Mouse (Mus musculus) limb, embryonic 12.5 days (tissue): ENCODE data around the gene Prps2. TPM values are rescaled to one million over a fixed set of nuclear protein-coding genes. Genes with fewer than 3 reads are reported as not detected.

Source experiments
- ATAC-seq: fragments of 200-750 bp; cut with Nextera tagmentation; 2 replicates; pipeline ENCODE4 v1.8.0; 2017; ENCODE audit warnings: low read depth, moderate TSS enrichment; ENCODE audit not compliant: insufficient number of reproducible peaks, insufficient read depth, low FRiP score, low TSS enrichment
- H3K27ac ChIP-seq: fragments of 300-500 bp; sonication (generic); 2 replicates; pipeline ENCODE4 v1.5.1; 2016; ENCODE audit warnings: mild to moderate bottlenecking, moderate library complexity
- H3K27me3 ChIP-seq: fragments of 300-500 bp; sonication (generic); 2 replicates; pipeline ENCODE4 v1.6.1; 2016; ENCODE audit warnings: mild to moderate bottlenecking, moderate library complexity
- H3K36me3 ChIP-seq: fragments of 300-500 bp; sonication (generic); 2 replicates; pipeline ENCODE4 v1.6.1; 2016; ENCODE audit warnings: mild to moderate bottlenecking, moderate library complexity
- H3K4me1 ChIP-seq: fragments of 300-500 bp; sonication (generic); replicated peaks from 2 replicates; pipeline ENCODE4 v1.6.1; 2016
- H3K4me2 ChIP-seq: fragments of 300-500 bp; sonication (generic); 2 replicates; pipeline ENCODE4 v1.6.1; 2016; ENCODE audit warnings: mild to moderate bottlenecking, moderate library complexity
- H3K4me3 ChIP-seq: fragments of 300-500 bp; sonication (generic); replicated peaks from 2 replicates; pipeline ENCODE4 v1.5.1; 2016; ENCODE audit warnings: mild to moderate bottlenecking
- H3K9ac ChIP-seq: fragments of 300-500 bp; sonication (generic); replicated peaks from 2 replicates; pipeline ENCODE4 v1.6.1; 2016; ENCODE audit warnings: mild to moderate bottlenecking, moderate library complexity
- H3K9me3 ChIP-seq: fragments of 300-500 bp; sonication (generic); 2 replicates; pipeline ENCODE4 v1.6.1; 2016; ENCODE audit warnings: mild to moderate bottlenecking, moderate library complexity
- WGBS: fragments of 180-500 bp; shearing (Covaris S2); methylation state at CpG from one replicate; pipeline ENCODE4 v1.1.7; 2016; 5-methylcytosine and 5-hydroxymethylcytosine counted together
- polyA plus RNA-seq: library from polyadenylated mRNA; unstranded; fragments of >200 nt; fragmentation: Nextera tagmentation; extraction: Ambion mirVana; gene quantifications from 2 replicates; pipeline ENCODE4 v1.2.1, GENCODE M21; 2016

The Prps2 gene
- polyA plus RNA-seq, 1 experiment from 2014 or later, result 11.7 TPM

DNA sequence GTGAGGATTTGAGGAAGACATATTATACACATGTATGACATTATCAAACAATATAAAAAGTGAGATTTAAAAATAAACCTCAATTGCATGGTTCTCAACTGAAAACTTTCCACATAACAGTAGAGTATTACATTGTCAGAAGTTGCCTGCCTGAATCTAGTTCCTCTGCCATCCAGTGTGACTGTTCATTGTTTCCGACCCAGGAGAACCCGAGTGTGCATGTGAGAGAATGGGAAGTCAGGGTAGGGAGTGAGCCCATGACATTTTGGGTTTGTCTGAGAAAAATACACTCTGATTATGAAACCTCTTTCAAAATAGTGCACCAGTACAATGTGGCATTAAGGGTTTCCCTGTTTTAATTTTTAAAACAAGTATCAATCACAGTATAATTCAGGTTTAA, 28.9 kb downstream of the Prps2 start:
- Histone ChIP-seq H3K9me3 (no peaks in the 10 kb centered on the region), H3K9ac (no peak overlapping the region), H3K27ac (no peak overlapping the region), H3K4me3 (no peak overlapping the region), H3K4me1 (no peaks in the 10 kb centered on the region), H3K36me3 (no peaks in the 10 kb centered on the region), H3K4me2 (no peak overlapping the region), H3K27me3 (peaks cover 14% of the 10 kb centered on the region)
- ATAC-seq, result no peak
- 95% methylated on average over 2 of the region's 2 CpGs for WGBS

DNA sequence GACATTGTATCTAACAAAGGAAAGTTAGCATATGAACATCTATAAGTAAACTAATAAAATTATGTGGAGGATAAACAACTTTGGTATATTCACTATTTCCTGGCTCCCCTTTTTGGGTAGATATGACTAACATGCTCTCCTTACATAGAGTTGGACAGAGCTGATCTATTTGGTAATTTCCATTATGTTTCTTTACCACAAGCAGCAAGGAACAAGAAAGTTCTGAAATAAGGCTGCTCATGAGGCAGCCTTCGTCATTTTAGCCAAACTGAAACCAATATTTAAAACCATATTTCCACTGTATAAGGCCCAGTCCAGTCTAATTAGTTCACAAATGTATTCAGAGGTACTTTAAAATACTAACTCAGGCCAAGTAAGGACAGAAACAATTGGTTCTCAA, 36.1 kb downstream of the Prps2 start:
- no peak overlapping the region for H3K27ac ChIP-seq
- no peak overlapping the region for H3K4me3 ChIP-seq
- H3K9me3 ChIP-seq, result no peaks in the 10 kb centered on the region
- WGBS, result 76% methylated on average over 1 of the region's 1 CpGs
- H3K36me3 ChIP-seq, result no peaks in the 10 kb centered on the region
- no peak for ATAC-seq
- H3K9ac ChIP-seq, result no peak overlapping the region
- H3K27me3 ChIP-seq, result peaks cover 12% of the 10 kb centered on the region
- H3K4me2 ChIP-seq, result no peak overlapping the region
- no peaks in the 10 kb centered on the region for H3K4me1 ChIP-seq

DNA sequence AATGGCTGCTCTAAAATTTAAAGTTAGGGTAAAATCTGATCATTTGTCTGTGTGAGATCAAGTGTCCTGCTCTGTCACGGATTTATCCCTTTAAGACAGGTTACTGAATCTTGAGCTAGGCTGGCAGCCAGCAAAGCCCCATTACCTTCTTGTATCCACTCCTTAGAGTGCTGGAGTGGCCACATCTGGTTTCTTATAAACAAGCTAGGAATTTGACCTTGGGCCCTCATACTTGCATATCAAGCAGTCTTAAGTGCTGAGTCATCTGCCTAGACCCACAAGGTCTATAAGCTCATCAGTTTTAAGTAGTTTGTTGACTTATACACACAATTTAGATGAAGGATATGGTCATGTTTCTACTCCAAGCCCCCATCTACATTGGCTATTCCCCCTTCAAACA, 38.2 kb downstream of the Prps2 start:
- no peaks in the 10 kb centered on the region for H3K4me1 ChIP-seq
- 73% methylated on average over 1 of the region's 1 CpGs for WGBS
- no peak overlapping the region for H3K4me2 ChIP-seq
- H3K4me3 ChIP-seq, result no peak overlapping the region
- peaks cover 16% of the 10 kb centered on the region for H3K27me3 ChIP-seq
- H3K27ac ChIP-seq, result no peak overlapping the region
- ATAC-seq, result no peak
- H3K9ac ChIP-seq, result no peak overlapping the region
- H3K36me3 ChIP-seq, result no peaks in the 10 kb centered on the region
- H3K9me3 ChIP-seq, result no peaks in the 10 kb centered on the region

DNA sequence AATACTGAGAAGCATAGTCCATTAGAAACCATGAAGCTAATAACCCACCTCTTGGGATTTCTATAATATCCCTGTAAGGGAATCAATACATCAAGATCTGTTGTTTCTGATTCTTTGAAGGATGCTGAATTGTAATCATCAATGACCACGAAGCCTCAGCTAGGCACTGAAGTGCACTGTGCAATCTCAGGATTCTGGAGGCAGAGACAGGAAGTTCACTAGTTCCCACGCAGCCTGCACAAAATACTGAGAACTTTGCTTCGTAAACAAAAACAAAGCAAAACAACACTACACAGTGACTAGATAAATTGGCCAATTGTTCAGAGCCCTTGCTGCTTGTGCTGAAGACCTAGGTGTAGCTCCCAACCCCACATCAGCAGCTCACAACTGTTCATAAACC, 40.7 kb downstream of the Prps2 start:
- Histone ChIP-seq H3K4me2 (no peak overlapping the region), H3K4me1 (no peaks in the 10 kb centered on the region), H3K36me3 (no peaks in the 10 kb centered on the region), H3K9ac (no peak overlapping the region), H3K27me3 (peaks cover 16% of the 10 kb centered on the region), H3K9me3 (no peaks in the 10 kb centered on the region), H3K4me3 (no peak overlapping the region), H3K27ac (no peak overlapping the region)
- no peak for ATAC-seq
- 89% methylated on average over 3 of the region's 3 CpGs for WGBS

DNA sequence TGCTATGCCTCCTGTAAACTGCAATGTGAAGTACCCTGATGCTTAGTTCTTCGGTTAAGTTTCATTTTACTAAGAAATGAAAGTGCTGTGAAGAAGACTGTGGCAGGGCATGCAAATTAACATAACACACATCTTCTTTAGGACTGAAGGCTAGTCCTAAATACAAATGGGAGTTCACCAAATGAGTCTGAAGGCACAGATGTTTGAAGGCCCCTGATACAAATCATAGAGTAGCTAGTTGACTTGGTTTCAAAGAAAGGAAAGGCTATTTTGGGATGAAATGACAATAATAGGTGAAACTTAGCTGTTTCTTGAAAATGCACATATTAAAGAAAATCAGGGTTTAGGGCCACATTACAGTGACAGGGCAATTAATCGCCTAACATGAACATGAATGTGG, 42.4 kb downstream of the Prps2 start:
- H3K36me3 ChIP-seq, result no peaks in the 10 kb centered on the region
- H3K4me3 ChIP-seq, result no peak overlapping the region
- no peak overlapping the region for H3K27ac ChIP-seq
- no peak overlapping the region for H3K4me2 ChIP-seq
- no peaks in the 10 kb centered on the region for H3K9me3 ChIP-seq
- no peak for ATAC-seq
- H3K27me3 ChIP-seq, result peaks cover 14% of the 10 kb centered on the region
- 89% methylated on average over 2 of the region's 2 CpGs for WGBS
- H3K4me1 ChIP-seq, result no peaks in the 10 kb centered on the region
- no peak overlapping the region for H3K9ac ChIP-seq

DNA sequence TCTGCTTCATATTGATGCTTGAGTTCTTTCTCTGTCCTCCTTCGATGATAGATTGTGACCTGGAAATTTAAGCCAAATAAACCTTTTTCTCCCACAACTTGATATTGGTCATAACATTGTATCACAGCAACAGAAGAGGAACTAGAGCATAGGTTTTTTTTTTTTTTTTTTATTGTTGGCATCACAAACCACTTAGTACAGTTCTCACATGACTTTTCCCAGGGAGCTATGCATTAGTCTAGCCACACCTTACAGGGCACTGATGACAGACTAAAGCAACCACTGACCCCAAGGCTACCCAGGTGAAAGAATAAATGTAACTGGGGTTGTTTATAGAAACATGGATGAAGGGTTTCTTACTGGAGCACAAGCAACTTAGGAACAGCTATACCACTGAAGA, 44.6 kb downstream of the Prps2 start:
- H3K9ac ChIP-seq, result no peak overlapping the region
- H3K4me1 ChIP-seq, result no peaks in the 10 kb centered on the region
- H3K4me2 ChIP-seq, result no peak overlapping the region
- no peaks in the 10 kb centered on the region for H3K36me3 ChIP-seq
- peaks cover 4% of the 10 kb centered on the region for H3K27me3 ChIP-seq
- no peak overlapping the region for H3K27ac ChIP-seq
- H3K4me3 ChIP-seq, result no peak overlapping the region
- ATAC-seq, result no peak
- WGBS, result 97% methylated on average over 1 of the region's 1 CpGs
- H3K9me3 ChIP-seq, result no peaks in the 10 kb centered on the region

DNA sequence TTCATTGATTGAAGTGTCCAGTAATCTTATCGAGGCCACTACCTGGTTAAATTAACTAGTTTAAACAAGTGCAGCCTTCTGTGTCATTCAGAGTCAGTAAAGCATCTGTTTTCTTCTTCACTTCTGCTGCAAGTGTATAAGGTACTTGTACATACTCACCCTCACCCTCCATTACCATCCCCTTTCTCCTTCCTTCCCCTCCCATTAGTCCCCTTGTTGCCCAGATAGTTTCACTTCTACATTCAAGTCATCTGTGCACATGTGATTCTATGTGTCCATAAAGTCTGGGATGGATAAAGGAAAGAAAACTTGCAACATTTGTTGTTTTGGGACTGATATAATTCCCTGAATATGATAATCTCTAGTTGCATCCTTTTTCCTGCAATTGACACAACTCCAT, 48.0 kb downstream of the Prps2 start:
- no peak overlapping the region for H3K27ac ChIP-seq
- no peak overlapping the region for H3K4me2 ChIP-seq
- no peak for ATAC-seq
- H3K9me3 ChIP-seq, result no peaks in the 10 kb centered on the region
- H3K9ac ChIP-seq, result no peak overlapping the region
- H3K4me3 ChIP-seq, result no peak overlapping the region
- 0 out of 2 replicates have a peak, but pooled peaks cover 3% of the 10 kb centered on the region for H3K27me3 ChIP-seq
- no peaks in the 10 kb centered on the region for H3K4me1 ChIP-seq
- H3K36me3 ChIP-seq, result no peaks in the 10 kb centered on the region
- WGBS, result 91% methylated on average over 1 of the region's 1 CpGs

DNA sequence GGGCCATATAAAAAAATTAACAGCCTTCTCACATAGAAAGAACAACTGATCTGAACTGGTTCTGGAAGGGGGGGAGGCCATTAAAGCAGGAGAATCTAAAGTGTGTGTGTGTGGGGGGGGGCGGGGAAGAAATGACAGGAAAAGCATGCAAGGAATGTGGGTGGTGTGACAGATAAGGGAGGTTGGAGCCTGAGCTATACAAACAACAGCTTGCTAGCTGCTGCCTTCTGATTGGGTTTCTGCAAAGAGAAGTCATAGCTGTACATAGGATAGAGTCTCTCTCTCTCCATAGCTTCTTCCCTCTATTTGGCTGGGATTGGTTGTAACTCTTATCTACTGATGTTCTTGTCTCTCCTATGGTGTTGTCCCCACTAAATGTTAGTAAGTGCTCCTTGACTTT, 49.9 kb downstream of the Prps2 start:
- H3K27me3 ChIP-seq, result peaks cover 13% of the 10 kb centered on the region
- 56% methylated on average over 1 of the region's 1 CpGs for WGBS

DNA sequence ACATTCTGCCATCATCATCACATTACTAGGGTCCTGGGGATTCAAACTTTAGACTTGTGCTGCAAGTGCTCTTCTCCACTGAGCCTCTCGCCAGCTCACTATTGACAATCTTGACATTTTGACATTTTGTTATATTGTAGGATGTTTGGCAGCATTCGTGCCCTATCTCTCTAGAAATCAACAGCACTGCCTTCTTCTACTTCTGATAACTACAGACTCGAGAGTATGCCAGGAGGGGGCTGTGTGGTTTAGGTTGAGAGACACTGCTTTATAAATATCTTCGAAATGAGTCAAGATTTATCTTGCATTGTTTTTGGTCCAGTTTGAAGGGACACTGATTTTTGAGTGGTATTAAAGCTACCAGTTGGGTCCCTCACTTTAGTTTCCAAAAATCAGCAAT, 51.6 kb downstream of the Prps2 start:
- no peaks in the 10 kb centered on the region for H3K4me1 ChIP-seq
- H3K9me3 ChIP-seq, result no peaks in the 10 kb centered on the region
- peaks cover 14% of the 10 kb centered on the region for H3K27me3 ChIP-seq
- H3K4me3 ChIP-seq, result no peak overlapping the region
- H3K4me2 ChIP-seq, result no peak overlapping the region
- no peak for ATAC-seq
- H3K9ac ChIP-seq, result no peak overlapping the region
- no peak overlapping the region for H3K27ac ChIP-seq
- no peaks in the 10 kb centered on the region for H3K36me3 ChIP-seq
- WGBS, result 88% methylated on average over 4 of the region's 4 CpGs

More for the DNA sequence above, 49.9 kb downstream of the Prps2 start:
- H3K9ac ChIP-seq, result no peak overlapping the region
- no peaks in the 10 kb centered on the region for H3K36me3 ChIP-seq
- H3K4me3 ChIP-seq, result no peak overlapping the region
- H3K4me1 ChIP-seq, result no peaks in the 10 kb centered on the region
- no peak overlapping the region for H3K4me2 ChIP-seq
- no peak overlapping the region for H3K27ac ChIP-seq
- no peak for ATAC-seq
- H3K9me3 ChIP-seq, result no peaks in the 10 kb centered on the region

DNA sequence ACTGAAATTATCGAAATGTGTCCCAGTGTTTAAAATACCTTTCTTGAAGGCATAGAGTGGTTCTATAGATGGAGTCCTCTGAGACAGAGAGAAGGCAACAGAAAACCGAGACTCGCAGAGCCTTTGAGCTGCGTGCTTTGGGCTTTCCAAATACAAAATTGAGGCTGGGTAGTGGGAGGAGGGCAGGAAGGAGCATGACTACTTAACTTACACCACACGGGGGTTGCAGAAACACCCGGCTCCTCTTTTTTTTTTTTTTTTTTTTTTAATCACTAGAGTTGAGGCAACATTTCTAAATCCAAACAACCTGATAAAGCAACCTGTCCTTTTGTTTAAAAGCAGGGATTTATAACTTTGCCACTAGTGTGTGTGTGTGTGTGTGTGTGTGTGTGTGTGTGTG, 52.1 kb downstream of the Prps2 start, which contains the start of gene Tlr7:
TSS of gene Tlr7 (minus strand) at position 160 of the 400 bp plus-strand sequence.
- Histone ChIP-seq H3K36me3 (no peaks in the 10 kb centered on the region), H3K9ac (no peak within 1 kb of the TSS), H3K9me3 (no peaks in the 10 kb centered on the region), H3K4me2 (no peak within 1 kb of the TSS), H3K27ac (no peak within 1 kb of the TSS), H3K4me1 (no peaks in the 10 kb centered on the region), H3K27me3 (peaks cover 19% of the 10 kb centered on the region), H3K4me3 (no peak within 1 kb of the TSS)
- WGBS, result 80% methylated on average over 6 of the region's 6 CpGs
- no peak for ATAC-seq

DNA sequence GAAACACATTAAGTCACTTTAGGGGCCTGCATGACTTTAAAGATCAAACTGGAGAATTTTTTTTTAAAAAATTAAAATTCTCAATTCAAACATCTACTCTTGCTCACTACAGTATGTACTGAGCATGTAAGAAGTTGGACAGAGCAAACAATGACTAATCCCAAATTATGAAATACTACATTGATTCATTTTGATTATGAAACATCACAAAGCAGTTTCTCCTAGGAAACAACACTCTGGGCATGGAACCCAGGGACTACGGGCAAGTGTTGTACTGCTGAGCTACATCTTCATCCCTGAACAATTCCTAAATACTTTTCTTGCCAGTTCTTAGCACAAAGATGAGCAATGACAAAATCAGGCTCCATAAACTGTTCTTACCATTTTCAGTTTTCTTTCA, 52.9 kb downstream of the Prps2 start:
- Histone ChIP-seq H3K4me1 (no peaks in the 10 kb centered on the region), H3K9ac (no peak overlapping the region), H3K4me3 (no peak overlapping the region), H3K27me3 (peaks cover 19% of the 10 kb centered on the region), H3K27ac (no peak overlapping the region), H3K9me3 (no peaks in the 10 kb centered on the region), H3K4me2 (no peak overlapping the region), H3K36me3 (no peaks in the 10 kb centered on the region)
- 93% methylated on average over 1 of the region's 1 CpGs for WGBS
- ATAC-seq, result no peak

DNA sequence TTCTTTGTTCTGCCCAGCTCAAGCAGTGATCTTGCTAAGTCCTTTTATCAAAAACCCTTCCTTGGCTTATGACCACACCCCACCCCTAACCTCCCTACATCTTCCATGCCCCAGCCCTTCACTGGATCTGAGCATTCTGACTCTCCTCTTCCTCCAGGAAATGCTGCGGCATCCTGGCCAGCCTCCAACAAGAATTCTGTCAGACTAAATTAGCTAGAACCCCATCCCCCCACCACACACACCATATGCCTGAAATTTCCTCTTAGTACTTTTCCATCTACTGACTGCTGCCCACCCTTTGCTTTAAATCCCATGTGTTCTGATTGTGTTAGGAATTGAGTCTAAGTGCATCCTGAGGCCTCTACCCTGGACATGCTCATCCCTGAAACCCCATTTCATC, 53.5 kb downstream of the Prps2 start:
- H3K36me3 ChIP-seq, result no peaks in the 10 kb centered on the region
- 68% methylated on average over 1 of the region's 1 CpGs for WGBS
- no peak for ATAC-seq
- H3K27me3 ChIP-seq, result peaks cover 19% of the 10 kb centered on the region
- no peak overlapping the region for H3K27ac ChIP-seq
- H3K9me3 ChIP-seq, result no peaks in the 10 kb centered on the region
- no peak overlapping the region for H3K4me2 ChIP-seq
- no peak overlapping the region for H3K9ac ChIP-seq
- no peak overlapping the region for H3K4me3 ChIP-seq
- H3K4me1 ChIP-seq, result no peaks in the 10 kb centered on the region
